Mouse (Mus musculus) ES-Bruce4 (cell line): ENCODE measurements around the gene Gm48551.

ENCODE experiments used
- CTCF ChIP-seq: IDR thresholded peaks from one replicate; pipeline ENCODE4 v1.8.1; 2011; ENCODE audit warnings: low read depth, low read length
- EP300 ChIP-seq: IDR thresholded peaks from 2 replicates; pipeline ENCODE4 v1.6.1; 2011; ENCODE audit warnings: low read depth, low read length; ENCODE audit not compliant: insufficient read depth
- POLR2A ChIP-seq: IDR thresholded peaks from one replicate; pipeline ENCODE4 v1.8.1; 2011; ENCODE audit warnings: low read length; ENCODE audit not compliant: insufficient read depth

DNA sequence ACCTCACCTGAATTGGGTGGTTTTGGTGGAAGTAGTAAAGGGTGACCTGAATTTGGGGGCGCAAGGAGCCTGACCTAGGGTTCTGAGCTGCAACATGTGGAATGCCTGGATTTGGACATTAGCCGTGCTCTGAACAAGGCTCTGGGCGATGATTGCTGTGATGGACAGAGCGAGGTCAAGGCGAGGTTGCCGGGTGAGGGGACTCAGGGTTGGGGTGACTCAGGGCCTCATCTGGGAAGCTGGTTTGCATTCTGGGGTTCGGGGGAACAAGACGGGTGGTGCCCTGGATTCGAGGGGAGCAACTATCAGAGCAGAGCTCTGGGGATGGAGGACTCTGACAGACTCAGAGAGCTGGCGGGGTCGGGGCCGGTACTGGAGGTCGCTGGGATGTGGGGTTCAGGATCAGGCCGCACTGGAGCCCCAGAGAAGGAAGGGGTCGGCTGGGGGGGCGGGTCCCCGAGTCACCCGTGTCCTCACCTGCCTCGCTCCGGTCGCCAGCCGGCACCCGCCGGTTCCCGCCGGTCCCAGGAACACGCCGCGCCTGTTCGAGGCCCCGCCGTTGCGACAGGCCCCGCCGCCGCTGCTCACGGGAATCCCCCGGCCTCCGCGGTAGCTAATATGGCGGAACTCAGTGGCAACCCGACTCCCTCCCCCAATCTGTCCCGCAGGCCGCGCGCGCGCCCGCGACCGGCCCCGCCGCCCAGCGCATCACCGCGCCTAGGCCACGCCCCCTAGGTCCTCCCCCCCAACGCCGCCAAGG is 6.3 kb upstream of the Gm48551 start, which contains the start of gene Fzr1:
- TF ChIP-seq POLR2A (no peak), CTCF (no peak), EP300 (no peak)
